Mouse (Mus musculus) myocyte (in vitro differentiated cells): ENCODE data around the gene Dhrs4. TPM values are rescaled to one million over a fixed set of nuclear protein-coding genes. Genes with fewer than 3 reads are reported as not detected.

Experiments
- H3K27me3 ChIP-seq: one replicate; pipeline ENCODE4 v1.6.1; 2011; ENCODE audit not compliant: control insufficient read depth, insufficient read depth, insufficient read length
- H3K36me3 ChIP-seq: one replicate; pipeline ENCODE4 v1.6.1; 2011; ENCODE audit not compliant: control insufficient read depth, insufficient read depth
- H3K4me2 ChIP-seq: one replicate; pipeline ENCODE4 v1.6.1; 2011; ENCODE audit warnings: low read depth, control low read depth
- H3K4me3 ChIP-seq: one replicate; pipeline ENCODE4 v1.5.1; 2011; ENCODE audit warnings: mild to moderate bottlenecking, control low read depth, moderate library complexity
- H3K79me2 ChIP-seq: one replicate; pipeline ENCODE4 v1.6.1; 2011; ENCODE audit not compliant: control insufficient read depth, insufficient read depth
- H3ac ChIP-seq: one replicate; pipeline ENCODE4 v1.6.1; 2011; ENCODE audit not compliant: control insufficient read depth, insufficient read length
- CEBPB ChIP-seq: IDR thresholded peaks from 2 replicates; pipeline ENCODE4 v1.6.1; 2011; ENCODE audit warnings: mild to moderate bottlenecking, moderate library complexity; ENCODE audit not compliant: poor library complexity, insufficient read depth, severe bottlenecking
- E2F4 ChIP-seq: IDR thresholded peaks from one replicate; pipeline ENCODE4 v1.6.1; 2011; ENCODE audit warnings: mild to moderate bottlenecking, control low read depth, moderate library complexity; ENCODE audit not compliant: insufficient read depth
- MAX ChIP-seq: IDR thresholded peaks from one replicate; pipeline ENCODE4 v1.6.1; 2011; ENCODE audit warnings: low read depth, mild to moderate bottlenecking, control low read depth
- MYOD1 ChIP-seq, 3 experiments: IDR thresholded peaks; one replicate each; pipeline ENCODE4 v1.6.1; 2011; ENCODE audit warnings: control low read depth in 2 of 3, low read depth in 2 of 3, mild to moderate bottlenecking in 2 of 3, moderate library complexity in 1 of 3; ENCODE audit not compliant: insufficient read length in 2 of 3, control insufficient read depth in 1 of 3
- MYOG ChIP-seq, 3 experiments: IDR thresholded peaks; one replicate each; pipeline ENCODE4 v1.6.1; 2011; ENCODE audit warnings: control low read depth in 2 of 3, low read depth in 2 of 3, mild to moderate bottlenecking in 2 of 3; ENCODE audit not compliant: insufficient read length in 2 of 3, control insufficient read depth in 1 of 3, insufficient read depth in 1 of 3
- POLR2A ChIP-seq: IDR thresholded peaks from one replicate; pipeline ENCODE4 v1.6.1; 2011; ENCODE audit warnings: low read depth, mild to moderate bottlenecking, control low read depth, moderate library complexity; ENCODE audit not compliant: insufficient read length
- POLR2AphosphoS2 ChIP-seq: IDR thresholded peaks from one replicate; pipeline ENCODE4 v1.6.1; 2011; ENCODE audit warnings: low read depth, control low read depth; ENCODE audit not compliant: insufficient read length
- REST ChIP-seq: IDR thresholded peaks from one replicate; pipeline ENCODE4 v1.6.1; 2011; ENCODE audit warnings: mild to moderate bottlenecking, control low read depth, moderate library complexity; ENCODE audit not compliant: insufficient read depth, insufficient read length
- SRF ChIP-seq: IDR thresholded peaks from one replicate; pipeline ENCODE4 v1.6.1; 2011; ENCODE audit warnings: low read depth; ENCODE audit not compliant: control insufficient read depth, insufficient read length
- TCF12 ChIP-seq: IDR thresholded peaks from one replicate; pipeline ENCODE4 v1.6.1; 2011; ENCODE audit warnings: mild to moderate bottlenecking, control low read depth; ENCODE audit not compliant: poor library complexity, insufficient read depth, severe bottlenecking
- TCF3 ChIP-seq: IDR thresholded peaks from one replicate; pipeline ENCODE4 v1.6.1; 2011; ENCODE audit warnings: low read depth, control low read depth; ENCODE audit not compliant: insufficient read length
- USF1 ChIP-seq: IDR thresholded peaks from one replicate; pipeline ENCODE4 v1.6.1; 2011; ENCODE audit warnings: low read depth, mild to moderate bottlenecking, control low read depth, moderate library complexity
- polyA plus RNA-seq: library from polyadenylated mRNA; unstranded; fragments of >200 nt; fragmentation: generic; extraction: Trizol; gene quantifications from one replicate; pipeline ENCODE4 v1.2.1, GENCODE M21; 2012; ENCODE audit warnings: missing spikeins

The Dhrs4 gene
- polyA plus RNA-seq, 1 experiment: 29.6 TPM

- Histone ChIP-seq H3K4me3 (no peak overlapping the region), H3K27me3 (peaks cover 48% of the 10 kb centered on the region), H3ac (no peak overlapping the region), H3K79me2 (no peaks in the 10 kb centered on the region), H3K4me2 (no peak overlapping the region), H3K36me3 (no peaks in the 10 kb centered on the region)
- TF ChIP-seq POLR2AphosphoS2: no peak
- TF ChIP-seq TCF12: no peak
- TF ChIP-seq TCF3: no peak
Measured at GRCm38 (mm10) chr14:55492103-55492502, 13.5 kb downstream of the Dhrs4 start.

- Histone ChIP-seq H3K79me2 (no peaks in the 10 kb centered on the region), H3K4me3 (no peak overlapping the region), H3K4me2 (no peak overlapping the region), H3K36me3 (no peaks in the 10 kb centered on the region), H3K27me3 (peaks cover 80% of the 10 kb centered on the region), H3ac (no peak overlapping the region)
- TF ChIP-seq TCF12 (no peak), POLR2A (no peak), TCF3 (no peak), REST (no peak), SRF (no peak), USF1 (no peak), CEBPB (no peak), MAX (no peak), MYOD1 (IDR thresholded peaks at IDR 0.05; ENCODE audit: control insufficient read depth in 1 of 3, insufficient read length in 2 of 3, low read depth in 2 of 3) (no peak), E2F4 (no peak), MYOG (IDR thresholded peaks at IDR 0.05; ENCODE audit: control insufficient read depth in 1 of 3, insufficient read depth in 1 of 3, insufficient read length in 2 of 3, low read depth in 2 of 3) (no peak), POLR2AphosphoS2 (no peak)
Measured at GRCm38 (mm10) chr14:55495509-55496240, 17.1 kb downstream of the Dhrs4 start.

- Histone ChIP-seq H3ac (no peak overlapping the region), H3K79me2 (no peaks in the 10 kb centered on the region), H3K27me3 (peaks cover 91% of the 10 kb centered on the region), H3K4me2 (no peak overlapping the region), H3K4me3 (no peak overlapping the region), H3K36me3 (no peaks in the 10 kb centered on the region)
- TF ChIP-seq POLR2A: no peak
- TF ChIP-seq MYOG (IDR thresholded peaks at IDR 0.05; ENCODE audit: control insufficient read depth in 1 of 3, insufficient read depth in 1 of 3, insufficient read length in 2 of 3, low read depth in 2 of 3): no peak
- TF ChIP-seq REST: no peak
- no peak for TF ChIP-seq MAX
- TF ChIP-seq MYOD1 (IDR thresholded peaks at IDR 0.05; ENCODE audit: control insufficient read depth in 1 of 3, insufficient read length in 2 of 3, low read depth in 2 of 3): no peak
- TF ChIP-seq CEBPB: no peak
- no peak for TF ChIP-seq TCF12
- no peak for TF ChIP-seq USF1
Measured at GRCm38 (mm10) chr14:55496761-55497448, 18.3 kb downstream of the Dhrs4 start.

- Histone ChIP-seq H3ac (no peak overlapping the region), H3K79me2 (no peaks in the 10 kb centered on the region), H3K4me2 (no peak overlapping the region), H3K36me3 (no peaks in the 10 kb centered on the region), H3K4me3 (no peak overlapping the region), H3K27me3 (peaks cover 93% of the 10 kb centered on the region)
- no peak for TF ChIP-seq SRF
- TF ChIP-seq MAX: no peak
- TF ChIP-seq POLR2A: no peak
Measured at GRCm38 (mm10) chr14:55497449-55497821, 18.9 kb downstream of the Dhrs4 start.

GRCm38 (mm10) chr14:55505612-55506011 lies 27.1 kb downstream of the Dhrs4 start:
- no peaks in the 10 kb centered on the region for H3K79me2 ChIP-seq
- H3ac ChIP-seq: no peak overlapping the region
- no peak overlapping the region for H3K4me2 ChIP-seq
- TF ChIP-seq CEBPB (no peak), REST (no peak), TCF12 (no peak), MAX (no peak), POLR2AphosphoS2 (no peak), MYOG (IDR thresholded peaks at IDR 0.05; ENCODE audit: control insufficient read depth in 1 of 3, insufficient read depth in 1 of 3, insufficient read length in 2 of 3, low read depth in 2 of 3) (no peak), MYOD1 (IDR thresholded peaks at IDR 0.05; ENCODE audit: control insufficient read depth in 1 of 3, insufficient read length in 2 of 3, low read depth in 2 of 3) (no peak), POLR2A (no peak), USF1 (no peak), E2F4 (no peak), TCF3 (no peak), SRF (no peak)
- H3K36me3 ChIP-seq: no peaks in the 10 kb centered on the region
- peaks cover 91% of the 10 kb centered on the region for H3K27me3 ChIP-seq
- no peak overlapping the region for H3K4me3 ChIP-seq
